Mouse (Mus musculus) WW6 (cell line): ENCODE data around the gene Mettl18.

ENCODE experiments used
- DNase-seq: peaks from one replicate; pipeline ENCODE4 v3.0.0-alpha.2; 2013; ENCODE audit warnings: low read depth, low spot score

Gene Mettl18

GRCm38 (mm10) chr1:164043549-164043948 lies 48.9 kb downstream of the Mettl18 start:
- no peak for DNase-seq
